Mouse (Mus musculus) heart, adult 2 months (tissue): ENCODE measurements around the gene Sesn2.

ENCODE experiments used
- CTCF ChIP-seq: fragments of 200-600 bp; IDR thresholded peaks from 2 replicates; pipeline ENCODE4 v1.8.1; 2022; ENCODE audit warnings: antibody characterized with exemption, mild to moderate bottlenecking, moderate library complexity
- EP300 ChIP-seq: fragments of 200-500 bp; IDR thresholded peaks from 2 replicates; pipeline ENCODE4 v1.6.1; 2011; ENCODE audit warnings: low read depth, low read length, control low read depth; ENCODE audit not compliant: insufficient read depth

GRCm38 (mm10) chr4:132460225-132460624, 50.1 kb downstream of the Sesn2 start:
- TF ChIP-seq CTCF, result no peak
- no peak for TF ChIP-seq EP300
